Mouse (Mus musculus) retina, postnatal 7 days (tissue): ENCODE results near the gene Ak7.

Experiments used
- DNase-seq: peaks from one replicate; pipeline ENCODE4 v3.0.0-alpha.2; 2012; ENCODE audit warnings: low read depth, low spot score

Gene Ak7

GRCm38 (mm10) chr12:105727964-105728363, 22.2 kb downstream of the Ak7 start:
- peak; percentile 27 for DNase-seq

GRCm38 (mm10) chr12:105730851-105731460, 25.2 kb downstream of the Ak7 start:
- DNase-seq: no peak

- DNase-seq: no peak
Measured at GRCm38 (mm10) chr12:105733370-105734159, 27.8 kb downstream of the Ak7 start.

GRCm38 (mm10) chr12:105735226-105735888, 29.6 kb downstream of the Ak7 start:
- no peak for DNase-seq

GRCm38 (mm10) chr12:105735889-105736251, 30.1 kb downstream of the Ak7 start:
- DNase-seq: no peak

GRCm38 (mm10) chr12:105738316-105739096, 32.7 kb downstream of the Ak7 start:
- no peak for DNase-seq

GRCm38 (mm10) chr12:105739656-105740055, 33.9 kb downstream of the Ak7 start:
- DNase-seq: no peak

- DNase-seq: no peak
Measured at GRCm38 (mm10) chr12:105748114-105748513, 42.3 kb downstream of the Ak7 start.

GRCm38 (mm10) chr12:105753813-105754212, 48.0 kb downstream of the Ak7 start:
- no peak for DNase-seq

- DNase-seq: no peak
Measured at GRCm38 (mm10) chr12:105757816-105758497, 52.2 kb downstream of the Ak7 start.

- DNase-seq: no peak
Measured at GRCm38 (mm10) chr12:105758911-105759310, 53.1 kb downstream of the Ak7 start.

GRCm38 (mm10) chr12:105759849-105760478, 54.2 kb downstream of the Ak7 start:
- no peak for DNase-seq

- no peak for DNase-seq
Measured at GRCm38 (mm10) chr12:105761171-105761570, 55.4 kb downstream of the Ak7 start.

GRCm38 (mm10) chr12:105761629-105762028, 55.9 kb downstream of the Ak7 start:
- no peak for DNase-seq

- no peak for DNase-seq
Measured at GRCm38 (mm10) chr12:105769700-105770099, 63.9 kb downstream of the Ak7 start.

GRCm38 (mm10) chr12:105774871-105775270, 69.1 kb downstream of the Ak7 start:
- DNase-seq: no peak

- DNase-seq: no peak
Measured at GRCm38 (mm10) chr12:105777651-105778050, 71.9 kb downstream of the Ak7 start.

GRCm38 (mm10) chr12:105784196-105784999, 78.6 kb downstream of the Ak7 start, which contains the start of gene Papola:
Papola (plus strand) TSS chr12:105784694.
- peak; percentile 88 for DNase-seq

- DNase-seq: peak; percentile 53
Measured at GRCm38 (mm10) chr12:105785000-105785774, 79.4 kb downstream of the Ak7 start.
